Mouse (Mus musculus) neural tube, embryonic 12.5 days (tissue): ENCODE results near the gene Gnai2. TPM values are rescaled to one million over a fixed set of nuclear protein-coding genes. Genes with fewer than 3 reads are reported as not detected.
A peak's percentile ranks its signal among the peaks of the same experiment; 100 is the strongest.

Source experiments
- ATAC-seq: fragments of 200-750 bp; cut with Nextera tagmentation; 2 replicates; pipeline ENCODE4 v1.8.0; 2017; ENCODE audit warnings: low read depth, mild to moderate bottlenecking, moderate TSS enrichment, moderate library complexity; ENCODE audit not compliant: low FRiP score
- H3K27ac ChIP-seq: fragments of 300-500 bp; sonication (generic); 2 replicates; pipeline ENCODE4 v1.5.1; 2016
- H3K27me3 ChIP-seq: fragments of 300-500 bp; sonication (generic); replicated peaks from 2 replicates; pipeline ENCODE4 v1.6.1; 2016; ENCODE audit warnings: mild to moderate bottlenecking
- H3K36me3 ChIP-seq: fragments of 300-500 bp; sonication (generic); 2 replicates; pipeline ENCODE4 v1.6.1; 2016; ENCODE audit warnings: mild to moderate bottlenecking
- H3K4me1 ChIP-seq: fragments of 300-500 bp; sonication (generic); 2 replicates; pipeline ENCODE4 v1.6.1; 2016
- H3K4me2 ChIP-seq: fragments of 300-500 bp; sonication (generic); replicated peaks from 2 replicates; pipeline ENCODE4 v1.6.1; 2016; ENCODE audit warnings: mild to moderate bottlenecking
- H3K4me3 ChIP-seq: fragments of 300-500 bp; sonication (generic); 2 replicates; pipeline ENCODE4 v1.5.1; 2016
- H3K9ac ChIP-seq: fragments of 300-500 bp; sonication (generic); 2 replicates; pipeline ENCODE4 v1.6.1; 2016; ENCODE audit warnings: mild to moderate bottlenecking
- H3K9me3 ChIP-seq: fragments of 300-500 bp; sonication (generic); 2 replicates; pipeline ENCODE4 v1.6.1; 2016; ENCODE audit warnings: mild to moderate bottlenecking
- WGBS: fragments of 180-500 bp; shearing (Covaris S2); methylation state at CpG from one replicate; pipeline ENCODE4 v1.1.7; 2016; 5-methylcytosine and 5-hydroxymethylcytosine counted together
- polyA plus RNA-seq: library from polyadenylated mRNA; unstranded; fragments of >200 nt; fragmentation: Nextera tagmentation; extraction: Ambion mirVana; gene quantifications from 2 replicates; pipeline ENCODE4 v1.2.1, GENCODE M21; 2016

The Gnai2 gene
- polyA plus RNA-seq, 1 experiment from 2014 or later, result 488 TPM

- no peak for ATAC-seq
- no peaks in the 10 kb centered on the region for H3K9me3 ChIP-seq
- peaks cover 74% of the 10 kb centered on the region for H3K4me1 ChIP-seq
- WGBS, result under 1% methylated on average over 35 of the region's 35 CpGs
- H3K4me3 ChIP-seq, result peak overlapping the region; percentile 90
- peak overlapping the region; percentile 99 for H3K4me2 ChIP-seq
- H3K27me3 ChIP-seq, result no peaks in the 10 kb centered on the region
- peak overlapping the region; percentile 93 for H3K9ac ChIP-seq
- peak overlapping the region; percentile 96 for H3K27ac ChIP-seq
- no peaks in the 10 kb centered on the region for H3K36me3 ChIP-seq
Measured at GRCm38 (mm10) chr9:107634406-107635278, 525 bp downstream of the Gnai2 start.

GRCm38 (mm10) chr9:107633661-107634405, 1.3 kb downstream of the Gnai2 start:
- H3K9me3 ChIP-seq, result no peaks in the 10 kb centered on the region
- H3K27ac ChIP-seq, result peak overlapping the region; percentile 96
- ATAC-seq, result no peak
- H3K27me3 ChIP-seq, result no peaks in the 10 kb centered on the region
- peaks cover 82% of the 10 kb centered on the region for H3K4me1 ChIP-seq
- H3K4me2 ChIP-seq, result peak overlapping the region; percentile 99
- peak overlapping the region; percentile 93 for H3K9ac ChIP-seq
- peak overlapping the region; percentile 90 for H3K4me3 ChIP-seq
- peaks cover 2% of the 10 kb centered on the region; the same call in 1 of the 2 replicates for H3K36me3 ChIP-seq
- 1% methylated on average over 15 of the region's 15 CpGs for WGBS

GRCm38 (mm10) chr9:107633091-107633660, 2.0 kb downstream of the Gnai2 start:
- Histone ChIP-seq H3K4me1 (peaks cover 89% of the 10 kb centered on the region), H3K9me3 (no peaks in the 10 kb centered on the region), H3K9ac (peak overlapping the region; percentile 93), H3K27ac (peak overlapping the region; percentile 96), H3K36me3 (peaks cover 6% of the 10 kb centered on the region; the same call in 1 of the 2 replicates), H3K4me2 (peak overlapping the region; percentile 99), H3K4me3 (peak overlapping the region; percentile 90), H3K27me3 (no peaks in the 10 kb centered on the region)
- no peak for ATAC-seq
- WGBS, result 1% methylated on average over 33 of the region's 33 CpGs

GRCm38 (mm10) chr9:107632478-107632877, 2.7 kb downstream of the Gnai2 start:
- no peak for ATAC-seq
- Histone ChIP-seq H3K4me3 (peak overlapping the region; percentile 90), H3K27ac (peak overlapping the region; percentile 96), H3K36me3 (peaks cover 6% of the 10 kb centered on the region; the same call in 1 of the 2 replicates), H3K27me3 (no peaks in the 10 kb centered on the region), H3K9me3 (no peaks in the 10 kb centered on the region), H3K9ac (peak overlapping the region; percentile 93), H3K4me1 (peaks cover 94% of the 10 kb centered on the region), H3K4me2 (peak overlapping the region; percentile 99)
- 43% methylated on average over 6 of the region's 6 CpGs for WGBS

- no peaks in the 10 kb centered on the region for H3K9me3 ChIP-seq
- H3K36me3 ChIP-seq, result peaks cover 6% of the 10 kb centered on the region; the same call in 1 of the 2 replicates
- H3K9ac ChIP-seq, result peak overlapping the region; percentile 93
- no peak for ATAC-seq
- WGBS, result 70% methylated on average over 8 of the region's 8 CpGs
- H3K4me1 ChIP-seq, result peaks cover 94% of the 10 kb centered on the region
- peak overlapping the region; percentile 90; the same call in 1 of the 2 replicates for H3K4me3 ChIP-seq
- peak overlapping the region; percentile 99 for H3K4me2 ChIP-seq
- no peaks in the 10 kb centered on the region for H3K27me3 ChIP-seq
- H3K27ac ChIP-seq, result peak overlapping the region; percentile 96
Measured at GRCm38 (mm10) chr9:107631861-107632260, 3.3 kb downstream of the Gnai2 start.

GRCm38 (mm10) chr9:107631311-107631826, 3.8 kb downstream of the Gnai2 start:
- Histone ChIP-seq H3K9ac (peak overlapping the region; percentile 93; the same call in 1 of the 2 replicates), H3K27ac (peak overlapping the region; percentile 96), H3K4me1 (peaks cover 94% of the 10 kb centered on the region), H3K36me3 (peaks cover 6% of the 10 kb centered on the region; the same call in 1 of the 2 replicates), H3K27me3 (no peaks in the 10 kb centered on the region), H3K4me3 (0 out of 2 replicates have a peak overlapping the region, but pooled peaks have one; percentile 90), H3K4me2 (peak overlapping the region; percentile 99), H3K9me3 (no peaks in the 10 kb centered on the region)
- 40% methylated on average over 9 of the region's 9 CpGs for WGBS
- ATAC-seq, result no peak

GRCm38 (mm10) chr9:107630576-107630975, 4.6 kb downstream of the Gnai2 start:
- H3K36me3 ChIP-seq, result peaks cover 6% of the 10 kb centered on the region; the same call in 1 of the 2 replicates
- H3K4me3 ChIP-seq, result peak overlapping the region; percentile 15; the same call in 1 of the 2 replicates
- H3K9ac ChIP-seq, result peak overlapping the region; percentile 57
- H3K27ac ChIP-seq, result peak overlapping the region; percentile 96
- peaks cover 95% of the 10 kb centered on the region for H3K4me1 ChIP-seq
- H3K4me2 ChIP-seq, result peak overlapping the region; percentile 99
- no peaks in the 10 kb centered on the region for H3K9me3 ChIP-seq
- no peaks in the 10 kb centered on the region for H3K27me3 ChIP-seq
- WGBS, result 1% methylated on average over 4 of the region's 4 CpGs
- peak; percentile 23 for ATAC-seq

GRCm38 (mm10) chr9:107629901-107630425, 5.2 kb downstream of the Gnai2 start:
- H3K36me3 ChIP-seq, result peaks cover 11% of the 10 kb centered on the region
- H3K9me3 ChIP-seq, result no peaks in the 10 kb centered on the region
- H3K27ac ChIP-seq, result peak overlapping the region; percentile 96
- no peaks in the 10 kb centered on the region for H3K27me3 ChIP-seq
- peak overlapping the region; percentile 99 for H3K4me2 ChIP-seq
- peak; percentile 8; the same call in 1 of the 2 replicates for ATAC-seq
- peak overlapping the region; percentile 57 for H3K9ac ChIP-seq
- 6% methylated on average over 14 of the region's 14 CpGs for WGBS
- H3K4me3 ChIP-seq, result peak overlapping the region; percentile 24
- H3K4me1 ChIP-seq, result peaks cover 96% of the 10 kb centered on the region

GRCm38 (mm10) chr9:107629411-107629730, 5.8 kb downstream of the Gnai2 start:
- no peaks in the 10 kb centered on the region for H3K27me3 ChIP-seq
- no peak overlapping the region for H3K4me3 ChIP-seq
- peaks cover 16% of the 10 kb centered on the region for H3K36me3 ChIP-seq
- H3K4me2 ChIP-seq, result peak overlapping the region; percentile 99
- no peaks in the 10 kb centered on the region for H3K9me3 ChIP-seq
- 28% methylated on average over 4 of the region's 4 CpGs for WGBS
- peak overlapping the region; percentile 58 for H3K9ac ChIP-seq
- H3K4me1 ChIP-seq, result peaks cover 98% of the 10 kb centered on the region
- peak overlapping the region; percentile 96 for H3K27ac ChIP-seq
- ATAC-seq, result no peak

GRCm38 (mm10) chr9:107628721-107629410, 6.3 kb downstream of the Gnai2 start:
- peak overlapping the region; percentile 58 for H3K9ac ChIP-seq
- H3K4me3 ChIP-seq, result no peak overlapping the region
- peaks cover 94% of the 10 kb centered on the region for H3K4me1 ChIP-seq
- no peaks in the 10 kb centered on the region for H3K27me3 ChIP-seq
- peak overlapping the region; percentile 96 for H3K27ac ChIP-seq
- ATAC-seq, result no peak
- peak overlapping the region; percentile 99 for H3K4me2 ChIP-seq
- WGBS, result 38% methylated on average over 14 of the region's 15 CpGs
- H3K9me3 ChIP-seq, result no peaks in the 10 kb centered on the region
- H3K36me3 ChIP-seq, result peaks cover 20% of the 10 kb centered on the region
